Mouse (Mus musculus) embryonic facial prominence, embryonic 13.5 days (tissue): Measurements from ENCODE around the gene Dynll1. TPM values are rescaled to one million over a fixed set of nuclear protein-coding genes. Genes with fewer than 3 reads are reported as not detected.

ENCODE experiments used
- ATAC-seq: fragments of 200-750 bp; cut with Nextera tagmentation; 2 replicates; pipeline ENCODE4 v1.8.0; 2017; ENCODE audit warnings: low read depth; ENCODE audit not compliant: insufficient number of reproducible peaks, insufficient read depth, low FRiP score, low TSS enrichment
- H3K27ac ChIP-seq: fragments of 300-500 bp; sonication (generic); 2 replicates; pipeline ENCODE4 v1.5.1; 2015; ENCODE audit warnings: moderate library complexity, mild to moderate bottlenecking, inconsistent platforms
- H3K27me3 ChIP-seq: fragments of 300-500 bp; sonication (generic); 2 replicates; pipeline ENCODE4 v1.6.1; 2015; ENCODE audit warnings: mild to moderate bottlenecking, inconsistent platforms
- H3K36me3 ChIP-seq: fragments of 300-500 bp; sonication (generic); 2 replicates; pipeline ENCODE4 v1.6.1; 2015; ENCODE audit warnings: mild to moderate bottlenecking, inconsistent platforms
- H3K4me1 ChIP-seq: fragments of 300-500 bp; sonication (generic); 2 replicates; pipeline ENCODE4 v1.6.1; 2015; ENCODE audit warnings: inconsistent platforms
- H3K4me2 ChIP-seq: fragments of 300-500 bp; sonication (generic); 2 replicates; pipeline ENCODE4 v1.6.1; 2015; ENCODE audit warnings: moderate library complexity, mild to moderate bottlenecking, inconsistent platforms
- H3K4me3 ChIP-seq: fragments of 300-500 bp; sonication (generic); 2 replicates; pipeline ENCODE4 v1.5.1; 2015; ENCODE audit warnings: mild to moderate bottlenecking, inconsistent platforms
- H3K9ac ChIP-seq: fragments of 300-500 bp; sonication (generic); 2 replicates; pipeline ENCODE4 v1.6.1; 2015; ENCODE audit warnings: mild to moderate bottlenecking, inconsistent platforms
- H3K9me3 ChIP-seq: fragments of 300-500 bp; sonication (generic); 2 replicates; pipeline ENCODE4 v1.6.1; 2016; ENCODE audit warnings: inconsistent platforms
- WGBS: fragments of 180-500 bp; shearing (Covaris S2); methylation state at CpG from one replicate; pipeline ENCODE4 v1.1.7; 2015; ENCODE audit warnings: mixed read lengths; 5-methylcytosine and 5-hydroxymethylcytosine counted together
- polyA plus RNA-seq: library from polyadenylated mRNA; unstranded; fragments of >200 nt; fragmentation: Nextera tagmentation; extraction: Ambion mirVana; gene quantifications from 2 replicates; pipeline ENCODE4 v1.2.1, GENCODE M21; 2015

Gene Dynll1
- polyA plus RNA-seq, 1 experiment from 2014 or later: 1,732 TPM

DNA sequence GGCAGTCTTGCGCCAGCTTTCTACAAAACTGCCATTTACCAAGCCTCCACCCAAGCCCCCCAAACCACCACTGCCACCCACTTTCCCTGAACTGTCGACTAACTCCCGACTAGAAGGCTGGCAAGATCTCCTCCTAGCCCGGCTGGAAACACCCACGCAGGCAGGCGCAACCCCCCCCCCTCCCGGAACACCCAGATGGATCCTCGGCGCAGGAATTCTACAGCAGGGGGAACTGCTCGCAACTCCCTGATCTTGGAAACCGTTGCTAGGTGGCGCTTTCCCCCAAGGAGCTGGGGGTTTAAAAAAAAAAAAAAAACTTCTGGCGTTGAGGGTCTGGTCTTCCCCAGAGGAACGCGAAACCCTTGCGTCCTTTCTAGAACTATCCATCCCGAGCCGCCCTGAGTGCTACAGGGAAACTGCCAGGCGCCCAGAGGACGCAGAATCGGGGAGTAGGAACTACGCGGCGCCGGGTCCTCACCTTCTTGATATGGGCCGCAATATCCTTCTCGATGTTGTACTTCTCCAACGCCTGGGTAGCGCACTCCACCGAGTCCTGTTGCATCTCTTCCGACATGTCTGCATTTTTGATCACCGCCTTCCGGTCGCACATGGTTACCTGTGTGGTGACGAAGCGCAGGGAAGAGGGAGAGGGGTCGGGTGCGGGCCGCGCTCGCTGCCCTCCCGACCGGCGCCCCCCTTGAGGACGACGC lies 609 bp downstream of the Dynll1 start:
- ATAC-seq: peak; percentile 11; the same call in 1 of the 2 replicates
- no peaks in the 10 kb centered on the region for H3K27me3 ChIP-seq

DNA sequence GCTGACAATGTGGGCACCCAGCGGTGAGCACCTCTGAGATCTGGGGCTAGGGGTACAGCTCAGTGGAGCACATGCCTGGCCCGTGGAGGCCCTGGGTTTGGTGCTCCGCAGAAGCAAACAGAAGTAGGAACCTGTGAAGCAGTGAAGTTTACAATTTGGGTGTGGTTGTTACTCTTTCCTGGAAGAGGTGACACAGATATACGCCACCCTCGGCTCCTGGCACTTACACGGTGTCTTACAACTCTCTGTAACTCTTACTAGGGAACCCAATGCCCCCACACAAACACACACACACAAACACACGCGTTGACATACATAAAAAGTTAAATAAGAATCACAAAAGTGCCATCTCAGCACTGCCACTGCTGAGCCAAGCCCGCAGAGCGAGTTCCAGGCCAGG lies 4.5 kb downstream of the Dynll1 start:
- Histone ChIP-seq H3K36me3 (peaks cover 73% of the 10 kb centered on the region), H3K27me3 (no peaks in the 10 kb centered on the region), H3K4me1 (peaks cover 26% of the 10 kb centered on the region), H3K4me2 (no peak overlapping the region), H3K4me3 (no peak overlapping the region), H3K9me3 (no peaks in the 10 kb centered on the region), H3K27ac (peak overlapping the region; percentile 18; the same call in 1 of the 2 replicates), H3K9ac (no peak overlapping the region)
- WGBS: 85% methylated on average over 10 of the region's 10 CpGs
- ATAC-seq: no peak

More for the DNA sequence above, 609 bp downstream of the Dynll1 start:
- H3K9ac ChIP-seq: peak overlapping the region; percentile 94
- H3K36me3 ChIP-seq: peaks cover 40% of the 10 kb centered on the region
- H3K9me3 ChIP-seq: no peaks in the 10 kb centered on the region
- peak overlapping the region; percentile 78 for H3K4me2 ChIP-seq
- WGBS: under 1% methylated on average over 45 of the region's 46 CpGs
- peak overlapping the region; percentile 90 for H3K4me3 ChIP-seq
- H3K27ac ChIP-seq: peak overlapping the region; percentile 95
- H3K4me1 ChIP-seq: peaks cover 34% of the 10 kb centered on the region

DNA sequence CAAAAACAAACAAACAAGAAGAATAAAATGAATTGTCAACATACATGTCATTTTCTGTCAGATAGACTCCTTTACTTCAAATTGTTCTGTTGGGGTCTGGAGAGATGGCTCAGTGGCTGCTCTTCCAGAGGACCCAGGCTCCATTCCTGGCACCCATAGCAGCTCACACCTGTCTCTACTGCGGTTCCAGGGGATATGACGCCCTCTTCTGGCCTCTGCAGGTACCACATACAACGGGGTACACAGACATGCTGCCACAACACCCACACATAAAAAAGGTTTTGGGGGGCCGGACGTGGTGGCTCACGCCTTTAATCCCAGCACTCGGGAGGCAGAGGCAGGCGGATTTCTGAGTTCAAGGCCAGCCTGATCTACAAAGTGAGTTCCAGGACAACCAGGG lies 6.6 kb downstream of the Dynll1 start:
- H3K27ac ChIP-seq: no peak overlapping the region
- ATAC-seq: no peak
- peaks cover 90% of the 10 kb centered on the region for H3K36me3 ChIP-seq

DNA sequence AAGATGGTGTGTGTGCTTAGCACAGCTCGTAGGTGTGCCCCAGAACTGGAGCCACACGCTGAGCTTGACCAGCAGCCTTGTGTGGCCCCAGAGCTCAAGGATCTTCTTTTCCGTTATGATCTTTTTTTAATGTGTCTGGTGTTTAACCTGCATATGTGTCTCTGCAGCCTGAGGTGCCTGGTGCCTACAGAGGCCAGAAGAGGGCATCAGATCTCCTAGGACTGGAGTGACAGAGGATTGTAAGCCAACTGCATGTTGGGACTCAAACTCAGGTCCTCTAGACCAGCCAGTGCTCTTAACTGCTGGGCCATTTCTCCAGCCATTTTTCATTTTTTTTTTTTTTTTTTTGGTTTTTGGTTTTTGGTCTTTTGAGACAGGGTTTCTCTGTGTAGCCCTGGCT lies 16.1 kb downstream of the Dynll1 start:
- no peak overlapping the region for H3K9ac ChIP-seq
- no peaks in the 10 kb centered on the region for H3K27me3 ChIP-seq
- H3K9me3 ChIP-seq: no peaks in the 10 kb centered on the region
- no peak overlapping the region for H3K4me3 ChIP-seq
- WGBS: 88% methylated on average over 3 of the region's 3 CpGs
- peaks cover 5% of the 10 kb centered on the region for H3K4me1 ChIP-seq
- peaks cover 48% of the 10 kb centered on the region for H3K36me3 ChIP-seq
- no peak overlapping the region for H3K27ac ChIP-seq
- ATAC-seq: no peak
- H3K4me2 ChIP-seq: no peak overlapping the region

More for the DNA sequence above, 6.6 kb downstream of the Dynll1 start:
- H3K4me2 ChIP-seq: no peak overlapping the region
- H3K4me1 ChIP-seq: peaks cover 20% of the 10 kb centered on the region
- no peak overlapping the region for H3K9ac ChIP-seq
- no peaks in the 10 kb centered on the region for H3K27me3 ChIP-seq
- H3K4me3 ChIP-seq: no peak overlapping the region
- no peaks in the 10 kb centered on the region for H3K9me3 ChIP-seq
- 86% methylated on average over 8 of the region's 8 CpGs for WGBS

DNA sequence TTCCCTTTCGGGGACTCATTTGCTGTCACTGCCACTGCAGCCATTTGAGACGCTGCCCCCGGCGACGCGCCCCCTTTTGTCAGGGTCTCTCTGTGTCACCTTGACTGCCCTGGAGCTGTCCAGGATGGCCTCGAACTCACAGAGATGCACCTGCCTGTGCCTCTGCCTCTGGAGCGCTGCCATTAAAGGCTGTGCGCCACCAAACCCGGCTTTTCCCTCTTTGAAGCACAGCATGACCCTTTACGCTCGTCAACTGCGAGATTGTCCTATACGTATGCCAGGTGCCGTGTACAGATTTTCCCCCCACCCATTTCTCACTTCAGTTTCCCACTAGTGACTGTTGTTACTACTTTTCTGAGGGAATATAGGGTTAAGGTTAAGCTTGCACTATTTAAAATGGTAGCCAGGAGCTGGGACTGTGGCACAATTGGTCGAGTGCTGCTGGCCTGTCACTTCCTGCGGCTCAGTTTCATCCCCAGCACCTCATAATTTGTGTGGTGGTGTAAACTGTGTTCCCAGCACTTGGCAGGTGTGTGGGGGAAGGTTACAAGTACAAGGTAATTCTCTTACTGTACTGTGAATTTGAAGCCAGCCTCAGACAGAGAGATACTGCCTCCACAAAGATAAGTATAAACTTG lies 20.6 kb downstream of the Dynll1 start:
- Histone ChIP-seq H3K27me3 (no peaks in the 10 kb centered on the region), H3K36me3 (peaks cover 17% of the 10 kb centered on the region), H3K9me3 (no peaks in the 10 kb centered on the region), H3K4me2 (peak overlapping the region; percentile 87), H3K4me3 (peak overlapping the region; percentile 95), H3K4me1 (peaks cover 5% of the 10 kb centered on the region), H3K27ac (no peak overlapping the region), H3K9ac (peak overlapping the region; percentile 87)
- 10% methylated on average over 17 of the region's 17 CpGs for WGBS
- no peak for ATAC-seq

DNA sequence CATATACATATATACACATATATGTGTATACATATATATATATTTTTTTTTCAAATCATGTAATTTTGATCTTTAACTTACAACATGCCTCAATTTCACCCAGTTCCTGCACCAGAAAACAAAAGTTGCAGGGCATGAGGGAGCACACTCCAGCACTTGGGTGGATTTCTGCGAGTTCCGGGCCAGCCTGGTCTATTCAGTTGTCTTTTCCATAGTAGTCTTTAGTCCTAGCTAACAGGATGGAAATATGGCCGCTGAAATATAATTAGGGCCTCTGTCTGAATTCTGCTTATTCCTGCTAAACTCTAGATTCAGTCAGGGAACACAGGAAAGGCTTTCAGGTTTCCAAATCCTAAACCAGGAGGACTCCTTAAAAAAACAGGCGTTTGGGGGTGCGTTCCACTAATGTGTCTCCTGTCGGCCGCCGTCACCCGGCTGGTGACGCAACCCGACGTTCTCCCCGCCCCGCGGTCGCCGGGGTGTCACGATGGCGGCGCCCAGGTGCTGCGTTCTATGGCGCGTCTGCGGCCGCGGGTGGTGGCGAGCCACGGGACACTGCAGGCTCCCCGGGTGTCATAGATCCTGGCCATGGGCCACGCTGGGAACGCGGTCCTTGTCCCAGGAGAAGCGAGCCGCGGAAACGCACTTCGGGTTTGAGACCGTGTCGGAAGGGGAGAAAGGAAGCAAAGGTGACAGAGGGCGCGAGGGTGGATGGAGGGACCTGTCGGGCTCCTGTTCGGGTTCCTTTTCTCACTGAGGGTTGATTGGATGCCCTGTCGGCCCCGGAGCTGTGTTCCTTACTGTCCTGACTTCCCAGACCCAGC lies 21.4 kb downstream of the Dynll1 start, which contains the start of gene Coq5:
Gene Coq5, plus strand, starts transcription at position 441 of the 824 bp plus-strand sequence.
- peak within 1 kb of the TSS; percentile 95 for H3K4me3 ChIP-seq
- peak within 1 kb of the TSS; percentile 87 for H3K9ac ChIP-seq
- peak within 1 kb of the TSS; percentile 87 for H3K4me2 ChIP-seq
- H3K27me3 ChIP-seq: no peaks in the 10 kb centered on the region
- H3K4me1 ChIP-seq: peaks cover 5% of the 10 kb centered on the region
- no peaks in the 10 kb centered on the region for H3K9me3 ChIP-seq
- peaks cover 11% of the 10 kb centered on the region for H3K36me3 ChIP-seq
- H3K27ac ChIP-seq: no peak within 1 kb of the TSS
- peak; percentile 74 for ATAC-seq
- WGBS: 4% methylated on average over 45 of the region's 45 CpGs

DNA sequence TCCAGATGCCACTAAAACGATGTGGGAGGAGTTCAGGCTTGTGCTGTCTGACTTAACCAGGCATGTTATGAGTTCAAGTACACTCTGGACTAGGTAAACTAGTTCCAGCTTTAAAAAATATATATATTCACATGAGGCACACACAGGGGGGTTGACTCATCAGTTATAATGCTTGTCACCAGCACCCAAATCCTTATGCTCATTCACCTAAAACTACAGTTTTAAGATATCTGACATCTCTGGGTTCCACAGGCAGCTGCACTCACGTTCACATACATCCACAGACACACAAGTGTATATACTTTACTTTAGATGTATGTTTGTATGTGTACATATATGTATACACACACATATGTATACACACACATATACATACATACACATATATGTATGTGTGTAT lies 22.0 kb downstream of the Dynll1 start:
- no peak overlapping the region for H3K4me3 ChIP-seq
- no peak for ATAC-seq
- no peak overlapping the region for H3K4me2 ChIP-seq
- peaks cover 5% of the 10 kb centered on the region for H3K36me3 ChIP-seq
- 47% methylated on average over 2 of the region's 2 CpGs for WGBS
- H3K9me3 ChIP-seq: no peaks in the 10 kb centered on the region
- peaks cover 5% of the 10 kb centered on the region for H3K4me1 ChIP-seq
- H3K27me3 ChIP-seq: no peaks in the 10 kb centered on the region
- H3K9ac ChIP-seq: no peak overlapping the region
- H3K27ac ChIP-seq: no peak overlapping the region

DNA sequence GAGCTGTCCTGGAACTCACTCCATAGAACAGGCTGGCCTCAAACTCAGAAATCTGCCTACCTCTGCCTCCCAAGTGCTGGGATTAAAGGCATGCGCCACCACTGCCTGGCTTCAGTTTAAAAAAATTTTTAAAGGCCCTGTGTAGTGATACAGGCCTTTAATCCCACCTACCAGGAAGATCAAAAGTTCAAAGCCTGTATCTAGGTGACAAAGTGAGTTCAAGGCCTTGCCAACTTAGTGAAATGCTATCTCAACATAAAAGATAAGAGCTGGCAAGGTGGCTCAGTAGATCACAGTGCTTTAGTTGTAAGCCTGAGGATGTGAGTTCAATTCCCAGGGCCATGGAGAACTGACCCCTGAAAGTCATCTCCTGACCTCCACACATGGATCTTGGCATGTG lies 22.7 kb downstream of the Dynll1 start:
- H3K4me1 ChIP-seq: peaks cover 9% of the 10 kb centered on the region
- no peaks in the 10 kb centered on the region for H3K27me3 ChIP-seq
- ATAC-seq: no peak
- WGBS: 78% methylated on average over 1 of the region's 1 CpGs
- no peak overlapping the region for H3K27ac ChIP-seq
- H3K36me3 ChIP-seq: no peaks in the 10 kb centered on the region
- no peaks in the 10 kb centered on the region for H3K9me3 ChIP-seq
- H3K4me2 ChIP-seq: no peak overlapping the region
- H3K9ac ChIP-seq: no peak overlapping the region
- no peak overlapping the region for H3K4me3 ChIP-seq

DNA sequence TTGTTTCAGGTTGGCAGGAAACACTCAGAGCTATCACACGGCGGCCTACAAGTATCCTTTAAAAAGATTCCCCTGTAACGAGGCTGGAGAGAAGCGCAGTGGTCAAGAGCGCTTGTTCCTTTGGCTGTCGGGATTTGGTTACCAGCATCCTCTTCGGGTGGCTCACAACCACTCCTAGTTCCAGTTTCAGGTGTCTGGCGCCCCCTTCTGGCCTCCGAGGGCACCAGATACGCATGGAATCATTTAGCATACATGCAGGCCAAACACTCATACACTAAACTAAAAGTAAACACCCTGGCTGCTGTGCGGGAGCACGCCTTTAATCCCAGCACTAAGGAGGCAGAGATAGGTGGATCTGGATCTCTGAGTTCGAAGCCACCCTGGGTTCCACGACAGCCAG lies 24.8 kb downstream of the Dynll1 start:
- no peak overlapping the region for H3K9ac ChIP-seq
- H3K4me3 ChIP-seq: no peak overlapping the region
- H3K27ac ChIP-seq: no peak overlapping the region
- no peaks in the 10 kb centered on the region for H3K9me3 ChIP-seq
- H3K36me3 ChIP-seq: no peaks in the 10 kb centered on the region
- peaks cover 12% of the 10 kb centered on the region for H3K4me1 ChIP-seq
- no peaks in the 10 kb centered on the region for H3K27me3 ChIP-seq
- WGBS: 35% methylated on average over 14 of the region's 14 CpGs
- H3K4me2 ChIP-seq: no peak overlapping the region
- ATAC-seq: no peak

DNA sequence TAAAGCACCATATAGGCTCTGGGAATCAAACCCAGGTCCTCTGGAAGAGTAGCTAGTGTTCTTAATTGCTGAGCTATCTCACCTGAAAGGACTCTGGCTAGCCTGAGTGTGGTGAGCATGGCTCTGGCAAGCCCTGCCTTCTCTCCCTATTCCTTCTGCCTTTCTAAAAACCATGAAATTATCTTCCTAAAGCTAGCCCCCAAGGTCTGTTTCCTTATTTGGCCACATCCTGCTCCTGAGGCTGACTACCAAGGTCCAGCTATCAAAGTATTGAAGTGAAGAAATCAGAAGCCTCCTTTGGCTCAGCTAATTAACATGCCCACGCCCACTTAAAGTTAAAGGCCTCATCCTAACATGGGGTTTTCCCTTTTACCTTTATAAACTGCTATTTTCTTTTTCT lies 26.0 kb downstream of the Dynll1 start:
- Histone ChIP-seq H3K4me3 (no peak overlapping the region), H3K4me2 (no peak overlapping the region), H3K9me3 (no peaks in the 10 kb centered on the region), H3K27ac (no peak overlapping the region), H3K9ac (no peak overlapping the region), H3K36me3 (peaks cover 6% of the 10 kb centered on the region), H3K27me3 (no peaks in the 10 kb centered on the region), H3K4me1 (peaks cover 19% of the 10 kb centered on the region)
- WGBS: 88% methylated on average over 1 of the region's 1 CpGs
- no peak for ATAC-seq

DNA sequence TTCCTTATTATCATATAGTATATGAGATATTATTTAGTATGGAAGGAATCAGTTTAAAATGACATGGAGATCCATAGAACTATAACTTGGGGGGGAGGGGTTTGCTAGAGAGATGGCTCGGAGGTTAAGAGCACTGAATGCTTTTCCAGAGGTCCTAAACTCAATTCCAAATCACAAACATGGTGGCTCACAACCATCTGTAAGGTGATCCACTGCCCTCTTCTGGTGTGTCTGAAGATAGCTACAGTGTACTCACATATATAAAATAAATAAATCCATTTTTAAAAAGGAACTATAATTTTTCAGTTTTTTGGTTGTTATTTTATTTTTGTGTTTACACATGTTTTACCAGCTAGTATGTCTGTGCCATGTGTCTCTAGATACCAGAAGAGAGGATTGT lies 26.4 kb downstream of the Dynll1 start:
- H3K4me2 ChIP-seq: no peak overlapping the region
- peaks cover 23% of the 10 kb centered on the region for H3K4me1 ChIP-seq
- no peak overlapping the region for H3K27ac ChIP-seq
- H3K9ac ChIP-seq: no peak overlapping the region
- H3K36me3 ChIP-seq: peaks cover 10% of the 10 kb centered on the region
- 75% methylated on average over 1 of the region's 1 CpGs for WGBS
- no peak overlapping the region for H3K4me3 ChIP-seq
- no peaks in the 10 kb centered on the region for H3K9me3 ChIP-seq
- ATAC-seq: no peak
- H3K27me3 ChIP-seq: no peaks in the 10 kb centered on the region
